Mouse (Mus musculus): ENCODE measurements at regions not wholly inside any gene's neighbourhood (a gene's known extent, or its start where the extent isn't known, plus 50 kb on each side); places are given as distances from the start of the nearest gene placed in this dataset.
A peak's percentile ranks its signal among the peaks of the same experiment; 100 is the strongest.

GRCm38 (mm10) chr2:143133931-143134330 is 55.7 kb downstream of the Otor start:
- Histone ChIP-seq H3K36me3 (ENCODE audit: control insufficient read depth, insufficient read depth, low read length) (no peaks in the 10 kb centered on the region), H3K27ac (ENCODE audit: low read depth, low read length) (no peak overlapping the region), H3K4me2 (ENCODE audit: low read length) (no peak overlapping the region), H3K27me3 (replicated peaks; ENCODE audit: control insufficient read depth, insufficient read depth, low read length) (no peaks in the 10 kb centered on the region), H3K9ac (ENCODE audit: low read length) (no peak overlapping the region), H3K4me3 (ENCODE audit: low read depth, low read length) (no peak overlapping the region), H3K9me3 (replicated peaks; ENCODE audit: control insufficient read depth, low read length) (no peaks in the 10 kb centered on the region), H3K4me1 (ENCODE audit: control insufficient read depth, insufficient read depth, low read length) (peaks cover 4% of the 10 kb centered on the region; the same call in 1 of the 2 replicates)
- 84% methylated on average over 2 of the region's 2 CpGs for WGBS
- DNase-seq (ENCODE audit: low spot score) (no peak), ATAC-seq (no peak)

DNA sequence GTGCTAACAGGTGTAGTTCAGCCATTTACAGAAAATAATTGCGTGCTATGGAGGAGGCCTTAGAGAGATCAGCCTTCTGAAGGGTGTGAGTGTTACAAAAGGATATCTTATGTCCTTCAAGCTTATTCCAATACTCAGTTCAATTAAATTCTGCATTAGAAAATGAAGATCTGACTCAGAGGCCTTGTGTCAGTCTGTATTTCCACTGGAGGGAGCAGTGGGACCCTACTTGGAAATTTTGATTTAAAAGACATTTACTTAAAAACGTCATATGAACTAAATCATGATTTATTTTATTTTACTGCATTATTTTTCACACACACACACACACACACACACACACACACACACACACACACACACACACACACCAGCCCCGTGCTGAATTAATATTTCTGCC is 70.9 kb downstream of the Otor start:
- no peaks in the 10 kb centered on the region for H3K27me3 ChIP-seq (replicated peaks; ENCODE audit: control insufficient read depth, insufficient read depth, low read length)
- no peaks in the 10 kb centered on the region for H3K9me3 ChIP-seq (replicated peaks; ENCODE audit: control insufficient read depth, low read length)
- no peak overlapping the region for H3K4me2 ChIP-seq (ENCODE audit: low read length)
- H3K36me3 ChIP-seq (ENCODE audit: control insufficient read depth, insufficient read depth, low read length), result no peaks in the 10 kb centered on the region
- WGBS, result 76% methylated on average over 3 of the region's 3 CpGs
- H3K27ac ChIP-seq (ENCODE audit: low read depth, low read length), result no peak overlapping the region
- no peak overlapping the region for H3K4me3 ChIP-seq (ENCODE audit: low read depth, low read length)
- peak; percentile 14 for DNase-seq (ENCODE audit: low spot score)
- ATAC-seq, result no peak
- H3K4me1 ChIP-seq (ENCODE audit: control insufficient read depth, insufficient read depth, low read length), result no peaks in the 10 kb centered on the region
- H3K9ac ChIP-seq (ENCODE audit: low read length), result no peak overlapping the region

DNA sequence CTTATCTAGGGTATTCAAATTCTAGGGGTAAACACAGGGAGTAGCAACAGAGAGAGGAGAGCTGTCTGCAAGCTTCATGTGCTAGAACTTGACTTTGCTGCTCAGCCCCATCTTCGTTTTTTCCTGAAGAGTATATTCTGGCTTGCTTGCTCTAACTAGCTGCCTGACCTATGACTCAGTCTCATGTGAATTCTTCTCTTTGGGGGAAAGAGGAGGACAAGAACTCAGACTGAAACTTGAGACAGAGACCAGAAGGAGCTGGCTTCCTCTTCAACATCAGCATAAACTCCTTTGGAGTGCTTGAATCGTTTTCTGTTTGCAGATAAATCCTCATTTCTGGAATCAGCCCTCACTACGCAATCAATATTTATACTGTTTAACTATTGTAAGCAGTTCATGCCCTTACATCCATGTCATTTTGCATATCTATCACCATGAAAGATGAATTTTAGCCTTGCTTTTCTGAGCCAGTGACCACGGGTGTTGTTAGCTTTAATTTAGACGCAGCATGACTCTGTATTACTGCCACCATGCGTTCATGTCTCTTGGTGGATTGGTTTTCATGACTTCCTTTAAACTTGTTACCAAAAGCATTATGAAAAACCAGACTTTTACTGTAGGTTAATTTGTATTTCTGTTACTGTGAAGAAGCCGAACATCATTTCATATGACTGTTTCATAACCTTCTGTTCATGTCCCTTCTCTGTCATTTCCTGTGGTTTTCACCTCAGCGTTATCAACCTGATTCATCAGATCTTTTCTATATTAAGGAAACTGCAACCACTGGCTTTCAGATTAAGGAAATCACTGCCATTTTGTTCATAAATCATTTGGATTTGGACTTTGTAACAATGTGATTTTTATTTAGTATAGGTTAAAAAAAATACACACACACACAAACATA is 86.1 kb downstream of the Otor start:
- H3K27me3 ChIP-seq (replicated peaks; ENCODE audit: control insufficient read depth, insufficient read depth, low read length), result no peaks in the 10 kb centered on the region

GRCm38 (mm10) chr2:143166771-143167170 is 88.5 kb downstream of the Otor start:
- no peaks in the 10 kb centered on the region for H3K4me1 ChIP-seq (ENCODE audit: control insufficient read depth, insufficient read depth, low read length)
- no peak for ATAC-seq
- H3K9ac ChIP-seq (ENCODE audit: low read length), result no peak overlapping the region
- 80% methylated on average over 3 of the region's 3 CpGs for whole genome bisulfite sequencing
- no peaks in the 10 kb centered on the region for H3K36me3 ChIP-seq (ENCODE audit: control insufficient read depth, insufficient read depth, low read length)
- DNase-seq (ENCODE audit: low spot score), result no peak
- no peak overlapping the region for H3K4me2 ChIP-seq (ENCODE audit: low read length)
- H3K27me3 ChIP-seq (replicated peaks; ENCODE audit: control insufficient read depth, insufficient read depth, low read length), result no peaks in the 10 kb centered on the region
- no peaks in the 10 kb centered on the region for H3K9me3 ChIP-seq (replicated peaks; ENCODE audit: control insufficient read depth, low read length)
- no peak overlapping the region for H3K4me3 ChIP-seq (ENCODE audit: low read depth, low read length)
- no peak overlapping the region for H3K27ac ChIP-seq (ENCODE audit: low read depth, low read length)

More for the DNA sequence above, 86.1 kb downstream of the Otor start:
- Histone ChIP-seq H3K36me3 (ENCODE audit: control insufficient read depth, insufficient read depth, low read length) (no peaks in the 10 kb centered on the region), H3K9me3 (replicated peaks; ENCODE audit: control insufficient read depth, low read length) (no peaks in the 10 kb centered on the region), H3K4me2 (ENCODE audit: low read length) (no peak overlapping the region), H3K4me1 (ENCODE audit: control insufficient read depth, insufficient read depth, low read length) (no peaks in the 10 kb centered on the region), H3K27ac (ENCODE audit: low read depth, low read length) (no peak overlapping the region), H3K4me3 (ENCODE audit: low read depth, low read length) (no peak overlapping the region), H3K9ac (ENCODE audit: low read length) (no peak overlapping the region)
- DNase-seq (ENCODE audit: low spot score) (no peak), ATAC-seq (no peak)
- 92% methylated on average over 8 of the region's 8 CpGs for WGBS

GRCm38 (mm10) chr2:143170648-143171047 is 92.4 kb downstream of the Otor start:
- Histone ChIP-seq H3K4me3 (ENCODE audit: low read depth, low read length) (no peak overlapping the region), H3K9ac (ENCODE audit: low read length) (no peak overlapping the region), H3K36me3 (ENCODE audit: control insufficient read depth, insufficient read depth, low read length) (no peaks in the 10 kb centered on the region), H3K27ac (ENCODE audit: low read depth, low read length) (no peak overlapping the region), H3K9me3 (replicated peaks; ENCODE audit: control insufficient read depth, low read length) (no peaks in the 10 kb centered on the region; the same call in 1 of the 2 replicates), H3K4me1 (ENCODE audit: control insufficient read depth, insufficient read depth, low read length) (no peaks in the 10 kb centered on the region), H3K4me2 (ENCODE audit: low read length) (no peak overlapping the region), H3K27me3 (replicated peaks; ENCODE audit: control insufficient read depth, insufficient read depth, low read length) (no peaks in the 10 kb centered on the region)
- 75% methylated on average over 2 of the region's 2 CpGs for WGBS
- ATAC-seq, result no peak
- DNase-seq (ENCODE audit: low spot score), result no peak

GRCm38 (mm10) chr2:143184614-143185013 is 106.3 kb downstream of the Otor start:
- Histone ChIP-seq H3K4me2 (ENCODE audit: low read length) (no peak overlapping the region), H3K4me3 (ENCODE audit: low read depth, low read length) (no peak overlapping the region), H3K9ac (ENCODE audit: low read length) (no peak overlapping the region), H3K27ac (ENCODE audit: low read depth, low read length) (no peak overlapping the region), H3K9me3 (replicated peaks; ENCODE audit: control insufficient read depth, low read length) (no peaks in the 10 kb centered on the region), H3K27me3 (replicated peaks; ENCODE audit: control insufficient read depth, insufficient read depth, low read length) (no peaks in the 10 kb centered on the region), H3K36me3 (ENCODE audit: control insufficient read depth, insufficient read depth, low read length) (no peaks in the 10 kb centered on the region), H3K4me1 (ENCODE audit: control insufficient read depth, insufficient read depth, low read length) (no peaks in the 10 kb centered on the region)
- no peak for DNase-seq (ENCODE audit: low spot score)
- WGBS, result 81% methylated on average over 3 of the region's 3 CpGs
- ATAC-seq, result no peak

GRCm38 (mm10) chr2:143192256-143193164 is 114.2 kb downstream of the Otor start:
- Histone ChIP-seq H3K4me1 (ENCODE audit: control insufficient read depth, insufficient read depth, low read length) (no peaks in the 10 kb centered on the region), H3K36me3 (ENCODE audit: control insufficient read depth, insufficient read depth, low read length) (no peaks in the 10 kb centered on the region), H3K4me3 (ENCODE audit: low read depth, low read length) (no peak overlapping the region), H3K9me3 (replicated peaks; ENCODE audit: control insufficient read depth, low read length) (no peaks in the 10 kb centered on the region), H3K27me3 (replicated peaks; ENCODE audit: control insufficient read depth, insufficient read depth, low read length) (no peaks in the 10 kb centered on the region), H3K27ac (ENCODE audit: low read depth, low read length) (peak overlapping the region; percentile 49; the same call in 1 of the 2 replicates), H3K9ac (ENCODE audit: low read length) (no peak overlapping the region), H3K4me2 (ENCODE audit: low read length) (no peak overlapping the region)
- 33% methylated on average over 8 of the region's 8 CpGs for WGBS
- DNase-seq (ENCODE audit: low spot score) (peak; percentile 55), ATAC-seq (peak; percentile 69)

DNA sequence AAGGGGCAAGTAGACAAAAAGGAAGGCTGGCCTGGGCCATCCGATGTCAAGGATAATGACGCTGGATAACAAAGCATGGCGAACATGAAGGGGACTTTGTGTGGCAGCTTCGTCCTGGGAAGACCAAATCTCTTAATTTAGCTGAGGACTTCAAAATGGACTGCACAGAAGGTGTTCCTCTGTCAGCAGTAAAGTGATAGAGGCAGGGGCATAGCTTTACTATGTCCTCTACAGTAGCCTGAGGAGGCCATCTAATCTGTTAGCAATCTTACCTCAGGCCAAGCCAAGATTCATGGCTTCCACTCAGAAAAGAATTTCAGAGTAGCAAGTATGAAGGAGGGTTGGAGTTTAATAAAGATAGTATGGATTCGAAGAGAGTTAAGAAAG is 114.9 kb downstream of the Otor start:
- H3K4me2 ChIP-seq (ENCODE audit: low read length), result no peak overlapping the region
- DNase-seq (ENCODE audit: low spot score) (no peak), ATAC-seq (no peak; the same call in 1 of the 2 replicates)
- H3K9ac ChIP-seq (ENCODE audit: low read length), result no peak overlapping the region
- H3K4me3 ChIP-seq (ENCODE audit: low read depth, low read length), result no peak overlapping the region
- no peaks in the 10 kb centered on the region for H3K36me3 ChIP-seq (ENCODE audit: control insufficient read depth, insufficient read depth, low read length)
- H3K4me1 ChIP-seq (ENCODE audit: control insufficient read depth, insufficient read depth, low read length), result no peaks in the 10 kb centered on the region
- no peaks in the 10 kb centered on the region for H3K27me3 ChIP-seq (replicated peaks; ENCODE audit: control insufficient read depth, insufficient read depth, low read length)
- no peak overlapping the region; the same call in 1 of the 2 replicates for H3K27ac ChIP-seq (ENCODE audit: low read depth, low read length)
- WGBS, result 28% methylated on average over 5 of the region's 5 CpGs
- H3K9me3 ChIP-seq (replicated peaks; ENCODE audit: control insufficient read depth, low read length), result no peaks in the 10 kb centered on the region
